Mouse (Mus musculus): ENCODE measurements at regions not wholly inside any gene's neighbourhood (a gene's known extent, or its start where the extent isn't known, plus 50 kb on each side); places are given as distances from the start of the nearest gene placed in this dataset.

GRCm38 (mm10) chr4:149832446-149833101, 58.5 kb upstream of the Slc25a33 start:
- TF ChIP-seq CTCF (IDR thresholded peaks at IDR 0.05; ENCODE audit: low read depth) (no peak), EP300 (optimal IDR thresholded peaks at IDR 0.05) (no peak)

Data from stomach, postnatal 0 days (tissue).